In genomic region chr17:65701797-65702566, GRCm38 (mm10) we compare ENCODE assay signal across 8 mouse cellular contexts.
DNase-seq lines count a peak whose midpoint lies in the region; ATAC-seq and TF ChIP-seq lines count a peak whose summit lies in the region.

No protein-coding gene starts in this region.

- H3K27ac ChIP-seq in spleen, adult 2 months (ENCODE audit: insufficient read depth, low read length): peak overlapping the region; percentile 26; the same call in 1 of the 2 replicates
- 0 out of 2 replicates have a peak overlapping the region, but pooled peaks have one; percentile 33 for H3K27ac ChIP-seq in forebrain, embryonic 10.5 days
- H3K27ac ChIP-seq in heart, embryonic 13.5 days (replicated peaks): peak overlapping the region; percentile 88
- H3K27ac ChIP-seq in kidney, postnatal 0 days: peak overlapping the region; percentile 78
- H3K27ac ChIP-seq in lung, embryonic 14.5 days (ENCODE audit: low read depth): peak overlapping the region; percentile 63

- H3K4me2 ChIP-seq in heart, embryonic 13.5 days: peak overlapping the region; percentile 25
- peak overlapping the region; percentile 11; the same call in 1 of the 2 replicates for H3K4me2 ChIP-seq in kidney, postnatal 0 days (ENCODE audit: low read length)
- H3K4me2 ChIP-seq in lung, embryonic 14.5 days: no peak overlapping the region

- no peak for TF ChIP-seq POLR2A in spleen, adult 2 months (IDR thresholded peaks at IDR 0.05; ENCODE audit: low read depth, low read length)

- WGBS in spleen, adult 2 months: 82% methylated on average over 13 of the region's 13 CpGs
- WGBS in forebrain, embryonic 10.5 days: 90% methylated on average over 13 of the region's 13 CpGs
- WGBS in heart, embryonic 13.5 days: 50% methylated on average over 13 of the region's 13 CpGs
- WGBS in kidney, postnatal 0 days: 47% methylated on average over 13 of the region's 13 CpGs
- 46% methylated on average over 13 of the region's 13 CpGs for WGBS in lung, embryonic 14.5 days

- TF ChIP-seq CTCF in spleen, adult 2 months (IDR thresholded peaks at IDR 0.05; ENCODE audit: extremely low read depth, insufficient read depth, insufficient read length, insufficient replicate concordance): no peak
- TF ChIP-seq CTCF in kidney, postnatal 0 days (IDR thresholded peaks at IDR 0.05; ENCODE audit: low read depth): no peak
- TF ChIP-seq CTCF in lung, embryonic 14.5 days (IDR thresholded peaks at IDR 0.05; ENCODE audit: low read depth): no peak

- no peaks in the 10 kb centered on the region for H3K9me3 ChIP-seq in forebrain, embryonic 10.5 days
- no peaks in the 10 kb centered on the region for H3K9me3 ChIP-seq in heart, embryonic 13.5 days
- H3K9me3 ChIP-seq in kidney, postnatal 0 days (replicated peaks; ENCODE audit: low read length): no peaks in the 10 kb centered on the region
- H3K9me3 ChIP-seq in lung, embryonic 14.5 days (ENCODE audit: low read depth, low read length): no peaks in the 10 kb centered on the region

- no peak overlapping the region for H3K4me3 ChIP-seq in spleen, adult 2 months (ENCODE audit: extremely low read depth, insufficient read depth, insufficient read length)
- H3K4me3 ChIP-seq in forebrain, embryonic 10.5 days: no peak overlapping the region
- H3K4me3 ChIP-seq in heart, embryonic 13.5 days: no peak overlapping the region
- H3K4me3 ChIP-seq in kidney, postnatal 0 days (replicated peaks; ENCODE audit: low read depth, low read length): no peak overlapping the region
- no peak overlapping the region for H3K4me3 ChIP-seq in lung, embryonic 14.5 days (ENCODE audit: low read depth, low read length)

- no peaks in the 10 kb centered on the region for H3K27me3 ChIP-seq in spleen, adult 2 months (ENCODE audit: control insufficient read depth, insufficient read depth, low read length)
- H3K27me3 ChIP-seq in forebrain, embryonic 10.5 days (ENCODE audit: poor library complexity, severe bottlenecking): no peaks in the 10 kb centered on the region
- no peaks in the 10 kb centered on the region for H3K27me3 ChIP-seq in heart, embryonic 13.5 days (replicated peaks)
- no peaks in the 10 kb centered on the region for H3K27me3 ChIP-seq in kidney, postnatal 0 days (ENCODE audit: insufficient read depth, low read length)
- no peaks in the 10 kb centered on the region for H3K27me3 ChIP-seq in lung, embryonic 14.5 days (ENCODE audit: insufficient read depth, low read length)

- no peak overlapping the region for H3K9ac ChIP-seq in heart, embryonic 13.5 days
- no peak overlapping the region for H3K9ac ChIP-seq in kidney, postnatal 0 days (ENCODE audit: low read depth, low read length)
- no peak overlapping the region for H3K9ac ChIP-seq in lung, embryonic 14.5 days

- DNase-seq in spleen, adult 2 months (ENCODE audit: low read depth in 1 of 2, low spot score in 2 of 2): no peak
- DNase-seq in spleen, adult 18-20 months: no peak
- DNase-seq in forebrain, embryonic 10.5 days (ENCODE audit: extremely low spot score, low spot score): no peak
- peak; percentile 85 for DNase-seq in kidney, postnatal 0 days (ENCODE audit: low spot score)
- peak; percentile 69 for DNase-seq in lung, embryonic 14.5 days
- DNase-seq in right cerebral cortex, postnatal 36 days (ENCODE audit: low spot score in 2 of 2): peak; percentile 39 to 60
- no peak for DNase-seq in spleen, postnatal 10 days (ENCODE audit: low spot score in 2 of 2)

- no peaks in the 10 kb centered on the region for H3K4me1 ChIP-seq in spleen, adult 2 months (ENCODE audit: control insufficient read depth, insufficient read depth, insufficient read length)
- H3K4me1 ChIP-seq in forebrain, embryonic 10.5 days: peaks cover 9% of the 10 kb centered on the region; the same call in 1 of the 2 replicates
- peaks cover 24% of the 10 kb centered on the region for H3K4me1 ChIP-seq in heart, embryonic 13.5 days
- H3K4me1 ChIP-seq in kidney, postnatal 0 days (replicated peaks; ENCODE audit: insufficient read depth, low read length): peaks cover 4% of the 10 kb centered on the region; the same call in 1 of the 2 replicates
- peaks cover 6% of the 10 kb centered on the region; the same call in 1 of the 2 replicates for H3K4me1 ChIP-seq in lung, embryonic 14.5 days (ENCODE audit: insufficient read depth)

- ATAC-seq in heart, embryonic 13.5 days (ENCODE audit: extremely low read depth, insufficient number of reproducible peaks, low FRiP score, low TSS enrichment): peak; percentile 56; the same call in 1 of the 2 replicates
- no peak for ATAC-seq in kidney, postnatal 0 days (replicated peaks; ENCODE audit: low FRiP score, low read depth)
- ATAC-seq in lung, embryonic 14.5 days (ENCODE audit: insufficient read depth): peak; percentile 60; the same call in 1 of the 2 replicates

- no peaks in the 10 kb centered on the region for H3K36me3 ChIP-seq in spleen, adult 2 months (ENCODE audit: control insufficient read depth, insufficient read depth, low read length)
- peaks cover 7% of the 10 kb centered on the region; the same call in 1 of the 2 replicates for H3K36me3 ChIP-seq in forebrain, embryonic 10.5 days (replicated peaks)
- H3K36me3 ChIP-seq in heart, embryonic 13.5 days: peaks cover 7% of the 10 kb centered on the region
- no peaks in the 10 kb centered on the region for H3K36me3 ChIP-seq in kidney, postnatal 0 days (ENCODE audit: insufficient read depth, low read length)
- H3K36me3 ChIP-seq in lung, embryonic 14.5 days (ENCODE audit: insufficient read depth): peaks cover 2% of the 10 kb centered on the region; the same call in 1 of the 2 replicates

Comparison
In these comparisons a context has a peak if more than half of its experiments do, and no peak if none do; other contexts are left out.
1. DNase-seq: peak in kidney, postnatal 0 days (single experiment), lung, embryonic 14.5 days (single experiment) and right cerebral cortex, postnatal 36 days (2 of 2); none in spleen, adult 2 months (0 of 2), spleen, adult 18-20 months (0 of 2), forebrain, embryonic 10.5 days (single experiment) and spleen, postnatal 10 days (0 of 2).
2. H3K27ac ChIP-seq: peak in every context shown above with its lines; median percentile 88 in heart, embryonic 13.5 days; 78 in kidney, postnatal 0 days; 63 in lung, embryonic 14.5 days; 33 in forebrain, embryonic 10.5 days; 26 in spleen, adult 2 months.